Mouse (Mus musculus) spleen, postnatal 36 days (tissue): ENCODE measurements around the gene Itgb6.
A peak's percentile ranks its signal among the peaks of the same experiment; 100 is the strongest.

Experiments
- DNase-seq, 2 experiments: peaks; one replicate each; pipeline ENCODE4 v3.0.0; 2022; ENCODE audit warnings: low spot score in 2 of 2, mixed read lengths in 1 of 2

The Itgb6 gene

DNA sequence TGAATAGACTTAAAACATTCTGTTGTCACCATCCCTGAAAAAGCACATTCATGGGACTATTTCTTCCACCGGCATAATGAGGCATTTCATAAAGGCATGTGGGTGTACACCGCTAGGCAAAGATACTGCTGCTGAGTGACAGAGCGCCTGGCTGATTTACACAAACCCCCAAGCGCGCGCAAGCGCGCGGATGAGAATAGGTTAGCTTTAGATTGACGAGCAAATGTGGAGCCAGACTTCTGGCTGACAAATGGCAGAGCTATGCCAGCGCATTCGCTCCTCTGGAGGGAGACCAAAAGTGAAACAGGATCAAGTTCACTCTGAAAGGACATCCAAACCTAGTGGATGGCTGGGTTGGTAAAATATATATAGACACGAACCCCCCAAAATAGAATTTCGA lies at the start of gene Itgb6:
Itgb6 (minus strand) TSS at position 130 of the 400 bp plus-strand sequence.
- no peak for DNase-seq

GRCm38 (mm10) chr2:60766420-60766819 lies 44.0 kb upstream of the Itgb6 start:
- no peak for DNase-seq

DNA sequence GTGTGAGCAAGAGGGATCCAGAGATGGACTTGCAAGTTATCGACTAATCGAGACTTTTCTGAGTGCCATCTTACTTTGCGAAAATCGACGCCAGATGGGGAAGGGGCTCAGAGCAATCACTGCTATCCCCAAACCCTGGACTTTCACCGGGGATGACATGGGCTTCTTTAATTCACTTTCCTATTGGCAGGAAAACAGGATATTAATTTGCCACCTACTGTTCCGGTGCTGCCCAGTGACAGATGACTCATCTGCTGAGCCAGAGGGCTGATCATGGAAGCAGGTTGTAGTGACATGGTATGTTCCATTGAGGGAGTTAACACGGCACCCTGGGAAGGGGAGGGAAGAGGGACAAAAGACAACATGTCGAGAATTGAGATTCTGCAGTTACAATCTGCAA lies 33.8 kb upstream of the Itgb6 start:
- no peak for DNase-seq

GRCm38 (mm10) chr2:60755101-60755500 lies 32.7 kb upstream of the Itgb6 start:
- no peak for DNase-seq

DNA sequence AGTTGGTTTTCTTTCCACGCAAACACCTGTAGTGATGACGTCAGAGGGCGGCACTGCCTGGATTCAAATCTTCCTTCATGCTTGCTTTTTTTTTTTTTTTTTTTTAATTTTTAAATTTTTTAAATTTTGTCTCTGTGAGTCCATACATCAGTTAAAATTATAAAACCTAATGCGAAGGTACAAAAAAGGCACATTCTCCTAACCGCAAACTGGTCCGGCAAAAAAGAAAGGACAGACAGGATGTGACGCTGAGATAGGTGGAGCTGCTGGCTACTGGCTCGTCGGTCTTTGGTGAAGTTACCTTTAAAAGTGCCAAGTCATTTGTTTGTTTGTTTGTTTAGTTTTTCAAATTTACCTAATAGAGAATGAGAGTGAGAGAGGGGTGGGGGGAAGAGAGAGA lies 28.8 kb upstream of the Itgb6 start:
- DNase-seq = no peak

GRCm38 (mm10) chr2:60750591-60750990 lies 28.1 kb upstream of the Itgb6 start:
- DNase-seq = no peak

DNA sequence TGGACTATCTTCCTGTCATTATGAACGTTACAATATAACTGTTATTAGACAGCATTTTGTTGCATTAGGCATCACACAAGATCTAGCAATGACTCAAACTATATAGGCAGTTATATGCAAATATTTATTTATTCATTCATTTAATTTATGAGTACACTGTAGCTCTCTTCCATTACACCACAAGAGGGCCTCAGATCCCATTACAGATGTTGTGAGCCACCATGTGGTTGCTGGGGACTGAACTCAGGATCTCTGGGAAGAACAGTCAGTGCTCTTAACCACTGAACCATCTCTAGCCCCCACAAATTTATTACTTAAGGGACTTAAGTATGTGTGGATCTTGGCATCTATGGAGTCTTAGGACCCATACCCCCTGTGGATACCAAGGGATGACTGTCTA lies 26.1 kb upstream of the Itgb6 start:
- no peak for DNase-seq

- DNase-seq = no peak
Observed at GRCm38 (mm10) chr2:60747590-60747989, 25.1 kb upstream of the Itgb6 start.

DNA sequence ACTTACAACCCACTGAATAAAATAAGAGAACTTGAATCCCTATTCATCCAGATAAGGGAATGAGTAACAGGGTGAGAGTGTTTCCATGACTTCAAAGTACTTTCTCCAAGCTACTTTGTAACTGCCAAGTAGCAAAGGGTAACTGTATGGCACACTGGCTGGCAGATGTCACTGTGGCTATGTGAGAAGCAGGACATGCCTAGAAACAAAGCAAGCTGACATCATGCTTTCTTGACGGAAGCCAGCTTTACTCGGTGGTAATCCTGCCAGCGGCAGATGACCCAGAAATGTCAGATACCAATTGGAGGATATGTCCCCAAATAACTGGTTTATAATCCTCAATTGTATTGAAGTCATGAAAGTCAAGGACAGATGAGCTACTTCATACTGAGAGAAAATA lies 22.2 kb upstream of the Itgb6 start:
- DNase-seq = no peak

DNA sequence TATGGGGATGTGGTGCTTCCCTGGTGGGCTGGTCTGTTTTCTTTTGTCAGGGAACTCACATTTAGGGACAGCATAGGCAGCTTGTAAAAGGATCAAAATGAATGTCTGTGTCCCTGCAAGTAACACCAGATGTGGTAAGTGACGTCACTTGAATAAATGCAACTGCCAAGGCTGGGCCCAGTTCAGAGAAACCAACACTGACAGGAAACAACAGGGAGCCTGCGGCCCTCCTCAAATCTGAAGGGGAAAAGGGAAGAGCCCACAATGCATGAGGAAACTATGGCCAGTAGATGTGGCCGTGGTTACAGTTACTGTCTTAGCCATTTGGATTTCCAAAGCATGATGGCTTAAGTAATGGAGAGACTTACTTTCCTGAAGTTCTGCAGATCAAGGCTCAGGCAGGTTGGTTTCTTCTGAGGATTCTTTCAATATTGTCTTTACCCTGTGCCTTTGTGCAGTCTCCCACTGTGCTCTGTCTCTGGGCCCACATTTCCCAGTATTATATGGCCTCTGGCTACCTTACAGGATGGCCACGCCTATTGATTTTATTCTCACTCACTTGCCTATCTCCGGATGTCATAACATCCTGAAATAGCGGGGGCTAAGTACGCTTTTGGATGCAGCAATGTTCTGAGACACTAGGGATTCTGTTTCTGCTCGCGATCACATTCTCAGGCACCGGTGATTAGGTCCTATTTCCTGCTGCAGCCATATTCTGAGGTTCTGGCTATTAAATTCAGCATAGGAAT lies 17.1 kb upstream of the Itgb6 start:
- DNase-seq = no peak

- DNase-seq = no peak
Observed at GRCm38 (mm10) chr2:60730929-60731328, 8.5 kb upstream of the Itgb6 start.

DNA sequence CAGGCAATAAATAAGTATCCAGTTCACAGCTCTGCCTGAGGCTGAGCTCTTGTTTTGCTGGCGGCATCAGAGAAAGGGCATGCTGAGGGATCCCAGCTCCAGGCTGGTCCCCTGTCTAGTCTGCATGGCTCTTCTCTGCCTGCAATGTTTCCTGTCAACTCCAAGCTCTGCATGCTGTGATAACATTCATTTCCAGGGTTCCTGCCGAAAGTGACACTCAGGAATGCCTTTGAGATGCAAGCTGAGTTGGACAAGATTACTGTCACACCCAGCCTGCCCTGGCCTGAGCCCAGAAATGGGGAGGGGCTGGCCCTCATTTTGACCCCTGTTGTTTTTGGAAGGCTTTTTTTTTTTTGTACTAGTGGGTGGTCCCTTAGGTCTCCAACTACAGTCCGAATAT lies 7.6 kb upstream of the Itgb6 start:
- no peak for DNase-seq

DNA sequence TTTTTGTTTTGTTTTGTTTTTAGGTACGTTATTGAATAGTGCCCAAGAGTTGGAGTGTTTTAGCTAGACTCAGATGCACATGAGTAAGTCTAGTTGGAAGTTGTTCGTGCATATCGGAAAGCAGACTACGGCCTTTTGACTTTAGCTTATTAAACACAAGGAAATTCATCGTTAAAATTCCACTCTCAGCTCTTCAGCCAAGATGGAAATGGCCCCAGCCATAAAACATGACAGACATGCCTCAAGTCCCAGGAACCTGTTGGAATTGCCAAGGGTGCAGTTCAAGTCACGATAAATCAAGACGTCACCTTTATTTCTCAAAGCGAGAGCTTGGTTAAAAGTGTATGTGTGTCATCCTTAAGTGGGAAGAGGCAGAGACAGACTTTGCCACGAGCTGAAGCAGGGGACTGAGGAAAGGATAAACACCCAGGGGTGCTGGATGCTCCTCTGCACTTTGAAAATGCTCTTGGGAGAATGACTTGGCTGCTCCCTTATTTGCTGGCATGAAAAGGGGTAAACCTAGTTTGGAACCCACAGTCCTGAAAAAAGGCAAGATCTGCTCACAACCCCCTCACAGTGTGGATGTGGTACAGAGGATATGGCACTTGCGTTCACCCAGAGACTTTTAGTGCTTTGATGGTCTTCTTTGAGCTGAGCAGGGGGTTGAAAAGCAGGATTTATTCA lies 6.6 kb upstream of the Itgb6 start:
- no peak for DNase-seq

- DNase-seq = no peak
Observed at GRCm38 (mm10) chr2:60724660-60725059, 2.2 kb upstream of the Itgb6 start.

- no peak for DNase-seq
Observed at GRCm38 (mm10) chr2:60722967-60723366, 524 bp upstream of the Itgb6 start.

DNA sequence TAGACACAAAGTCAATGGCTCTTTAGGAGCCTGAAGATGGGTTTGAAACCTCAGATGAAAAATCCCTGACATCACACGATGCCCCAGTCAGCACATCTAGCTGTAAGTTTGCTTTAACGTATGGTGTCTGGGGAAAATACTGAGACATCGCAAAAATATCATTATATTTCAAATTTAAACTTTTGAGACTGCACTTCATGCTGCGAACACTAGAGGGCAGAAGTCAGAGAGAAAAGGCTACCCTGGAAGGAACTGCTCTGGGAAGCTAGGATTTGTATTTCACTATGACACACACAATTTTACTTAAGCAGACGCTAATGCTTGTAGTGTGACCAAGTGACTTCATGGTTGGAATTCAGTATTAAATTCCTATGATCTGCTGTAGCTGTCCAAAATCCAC lies 1.5 kb downstream of the Itgb6 start:
- no peak for DNase-seq

GRCm38 (mm10) chr2:60720205-60720604 lies 2.2 kb downstream of the Itgb6 start:
- DNase-seq = no peak

DNA sequence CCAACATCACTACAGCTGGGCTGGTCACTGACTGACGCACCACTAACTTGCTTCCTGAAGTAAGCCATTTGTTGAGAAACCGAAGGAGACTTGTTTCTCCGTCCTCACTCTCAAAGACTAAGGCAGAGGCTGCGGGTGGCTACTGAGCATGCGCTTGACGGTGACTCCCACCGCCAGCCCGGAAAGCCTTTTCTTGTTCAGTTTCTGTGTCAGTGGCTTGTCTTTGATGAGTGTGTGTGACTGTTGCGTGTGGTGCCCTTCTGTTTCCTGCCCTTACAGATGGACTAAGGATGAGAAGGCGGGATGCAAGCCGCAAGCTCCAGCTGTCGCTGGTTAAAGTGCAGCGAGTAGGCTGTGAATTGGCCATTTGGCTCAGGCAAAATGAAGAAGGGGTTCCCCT lies 5.1 kb downstream of the Itgb6 start:
- peak; percentile 10 to 13 for DNase-seq

GRCm38 (mm10) chr2:60716549-60716948 lies 5.9 kb downstream of the Itgb6 start:
- no peak for DNase-seq

DNA sequence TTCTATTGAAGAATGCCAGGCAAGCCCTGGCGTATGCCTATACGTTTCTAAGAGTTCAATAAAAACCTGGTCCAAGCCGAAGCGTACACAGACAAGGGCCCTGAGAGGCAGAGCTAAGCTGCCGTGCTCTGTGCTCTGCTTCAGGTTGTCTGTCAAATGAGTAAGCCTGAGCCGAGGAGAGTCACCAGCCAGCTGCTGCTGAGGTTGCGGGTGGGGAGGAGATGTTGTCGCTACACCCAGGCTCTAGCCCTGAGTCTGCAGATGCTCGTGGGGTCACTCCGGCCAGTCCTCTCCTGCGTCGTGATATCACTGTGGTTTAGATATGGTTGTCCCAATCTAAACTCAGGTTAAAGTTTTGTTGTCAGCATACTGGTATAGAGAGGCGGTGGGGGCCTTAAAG lies 6.7 kb downstream of the Itgb6 start:
- no peak for DNase-seq

- DNase-seq = no peak
Observed at GRCm38 (mm10) chr2:60714971-60715502, 7.4 kb downstream of the Itgb6 start.

- DNase-seq = no peak
Observed at GRCm38 (mm10) chr2:60714475-60714874, 8.0 kb downstream of the Itgb6 start.

GRCm38 (mm10) chr2:60713857-60714256 lies 8.6 kb downstream of the Itgb6 start:
- no peak for DNase-seq
